Mouse (Mus musculus) forelimb bud, embryonic 11.5 days (tissue): Measurements from ENCODE around the gene Fam229a.
"Not testable (repeated sequence)": the region's sequence is repeated elsewhere in the genome, so short reads cannot be mapped to it uniquely, and the experiment has no call there.

ENCODE experiments used
- DNase-seq: peaks from one replicate; pipeline ENCODE4 v3.0.0-alpha.2; 2012; ENCODE audit warnings: low read depth, low spot score

The Fam229a gene

DNA sequence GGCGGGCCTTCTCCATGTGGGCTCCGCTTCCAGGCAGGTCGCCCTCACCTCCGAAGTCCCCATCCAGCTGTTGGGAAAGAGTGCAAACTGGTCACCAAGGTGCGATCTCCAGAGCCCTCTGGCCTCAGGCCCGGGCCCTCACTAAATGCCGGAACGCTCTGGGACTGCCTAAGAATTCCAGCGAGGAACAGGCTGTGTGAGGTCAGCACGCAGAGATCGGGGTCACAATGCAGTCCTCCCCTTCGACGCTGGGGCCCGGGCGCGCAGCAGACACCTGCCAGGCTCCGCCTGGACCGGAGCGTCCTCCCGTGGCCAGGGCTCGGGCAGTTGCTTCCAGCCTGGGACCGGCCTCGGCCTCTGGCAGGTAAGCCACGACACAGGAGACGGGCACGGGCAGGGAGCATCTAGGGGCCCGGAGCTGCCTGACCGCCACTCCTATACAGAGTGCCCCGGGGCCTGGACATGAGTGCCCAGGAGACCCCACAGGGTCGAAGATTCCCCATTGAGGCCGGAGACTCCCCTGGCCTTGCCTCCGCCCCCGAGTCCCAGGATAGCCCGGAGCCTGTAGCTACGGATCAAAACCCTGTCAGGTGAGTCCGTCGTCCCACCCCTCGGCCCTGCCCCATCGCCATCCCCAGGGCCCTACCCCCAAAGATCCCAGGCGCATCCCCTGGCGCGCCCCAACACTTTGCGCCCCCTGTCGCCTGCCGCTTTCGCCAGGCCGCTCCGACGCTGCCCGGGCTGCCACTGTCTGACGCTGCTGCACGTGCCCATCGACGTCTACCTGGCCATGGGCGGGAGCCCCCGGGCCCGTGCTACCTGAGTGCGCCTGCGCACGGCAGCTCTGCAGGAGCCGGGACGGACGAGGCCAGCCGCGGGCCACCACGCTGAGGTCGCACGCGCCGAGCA lies at the start of gene Fam229a, which contains the start of gene Tssk3:
TSS of gene Fam229a (plus strand) at position 219 of the 909 bp plus-strand sequence.
TSS of gene Tssk3 (minus strand) at position 51 of the 909 bp plus-strand sequence.
- no peak for DNase-seq

- DNase-seq: no peak
These were observed 43.6 kb upstream of the Fam229a start for GRCm38 (mm10) chr4:129447360-129447759.

GRCm38 (mm10) chr4:129447778-129448563 lies 43.0 kb upstream of the Fam229a start:
- no peak for DNase-seq

DNA sequence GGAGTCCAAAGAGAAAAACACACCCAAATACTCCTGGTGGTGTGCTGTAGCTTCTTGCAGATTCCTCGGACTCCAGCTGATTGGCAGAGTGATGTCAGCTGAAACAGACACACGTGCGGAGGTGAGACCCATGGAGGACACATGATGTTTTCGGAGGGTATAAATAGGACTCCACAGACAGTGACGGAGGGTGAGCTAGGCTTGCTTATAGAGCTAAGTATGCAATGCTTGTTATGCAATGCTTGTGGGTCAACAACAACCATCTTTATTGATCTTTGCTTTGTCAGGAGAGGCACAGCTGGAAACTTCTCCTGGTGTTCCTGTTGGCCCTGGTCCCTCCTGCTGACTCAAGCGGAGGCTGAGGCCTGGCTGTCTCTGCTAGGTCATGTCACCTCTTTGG lies 42.3 kb upstream of the Fam229a start:
- no peak for DNase-seq

DNA sequence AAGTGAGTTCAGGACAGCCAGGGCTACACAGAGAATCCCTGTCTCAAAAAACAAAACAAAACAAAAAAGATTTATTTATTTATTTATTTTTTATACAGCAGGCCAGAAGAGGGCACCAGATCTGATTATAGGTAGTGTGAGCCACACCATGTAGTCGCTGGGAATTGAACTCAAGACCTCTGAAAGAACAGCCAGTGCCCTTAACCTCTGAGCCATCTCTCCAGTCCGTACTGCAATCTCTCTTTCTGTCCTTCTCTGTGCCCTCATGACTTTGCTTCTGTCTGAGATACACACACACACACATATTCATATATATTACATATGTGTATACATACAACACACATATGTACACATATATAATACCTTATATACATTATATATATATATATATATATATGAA lies 40.1 kb upstream of the Fam229a start:
- DNase-seq: no peak

GRCm38 (mm10) chr4:129451471-129452169 lies 39.4 kb upstream of the Fam229a start:
- no peak for DNase-seq

DNA sequence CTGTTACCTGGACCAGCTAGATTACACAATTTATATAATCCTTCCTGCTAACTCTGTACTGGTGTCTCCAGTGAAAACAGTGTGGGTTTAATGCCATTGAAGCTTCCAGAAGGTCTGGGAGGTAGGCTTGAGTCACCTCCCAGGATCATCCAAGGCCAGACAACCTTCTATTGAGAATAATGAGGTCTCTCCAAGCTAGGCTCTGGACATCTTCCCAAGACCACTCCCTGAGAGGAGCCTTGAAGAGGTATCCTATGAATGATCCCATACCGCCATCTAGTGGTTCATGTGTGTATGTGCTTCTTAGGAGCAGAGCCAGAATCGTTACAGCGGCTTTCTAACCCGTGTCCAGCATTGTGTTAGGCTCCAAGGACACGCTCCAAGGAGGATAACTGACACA lies 35.7 kb upstream of the Fam229a start:
- DNase-seq: peak; percentile 89

- DNase-seq: no peak
These were observed 34.9 kb upstream of the Fam229a start for GRCm38 (mm10) chr4:129456126-129456525.

DNA sequence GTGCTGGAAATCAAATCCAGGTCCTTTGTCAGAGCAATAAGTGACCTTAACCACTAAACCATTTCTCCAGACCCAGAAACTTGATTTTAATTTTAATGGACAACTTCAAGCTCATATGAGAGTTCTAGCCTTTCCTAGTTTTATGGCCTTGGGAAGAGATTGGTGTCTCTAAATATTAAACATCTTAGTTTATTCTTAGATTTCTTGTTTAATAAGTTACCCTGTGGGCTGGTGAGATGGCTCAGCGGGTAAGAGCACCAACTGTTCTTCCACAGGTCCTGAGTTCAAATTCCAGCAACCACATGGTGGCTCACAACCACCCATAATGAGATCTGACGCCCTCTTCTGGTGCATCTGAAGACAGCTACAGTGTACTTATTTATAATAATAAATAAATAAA lies 33.7 kb upstream of the Fam229a start:
- not testable (repeated sequence) for DNase-seq

- DNase-seq: no peak
These were observed 31.3 kb upstream of the Fam229a start for GRCm38 (mm10) chr4:129459726-129460125.

DNA sequence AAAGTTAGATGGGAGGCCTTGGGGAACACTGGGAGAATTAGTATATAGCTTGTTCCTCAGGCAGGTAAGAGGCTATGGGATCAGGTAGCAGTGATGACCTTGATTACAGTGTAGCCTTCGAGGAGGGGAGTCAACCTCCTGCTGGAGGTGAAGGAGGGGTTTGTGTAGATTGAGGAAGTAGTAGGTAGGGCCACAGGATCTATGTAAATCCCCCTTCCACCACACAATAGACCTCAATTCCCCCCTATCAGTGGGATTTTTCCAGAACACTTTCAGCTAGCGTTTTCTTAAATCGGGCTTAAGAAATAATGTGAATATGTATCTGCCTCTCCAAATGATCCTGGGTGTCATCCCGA lies 30.2 kb upstream of the Fam229a start:
- DNase-seq: no peak

GRCm38 (mm10) chr4:129461183-129461960 lies 29.6 kb upstream of the Fam229a start, which contains the start of gene Bsdc1:
TSS of gene Bsdc1 (plus strand) at chr4:129461581.
- DNase-seq: peak; percentile 99

DNA sequence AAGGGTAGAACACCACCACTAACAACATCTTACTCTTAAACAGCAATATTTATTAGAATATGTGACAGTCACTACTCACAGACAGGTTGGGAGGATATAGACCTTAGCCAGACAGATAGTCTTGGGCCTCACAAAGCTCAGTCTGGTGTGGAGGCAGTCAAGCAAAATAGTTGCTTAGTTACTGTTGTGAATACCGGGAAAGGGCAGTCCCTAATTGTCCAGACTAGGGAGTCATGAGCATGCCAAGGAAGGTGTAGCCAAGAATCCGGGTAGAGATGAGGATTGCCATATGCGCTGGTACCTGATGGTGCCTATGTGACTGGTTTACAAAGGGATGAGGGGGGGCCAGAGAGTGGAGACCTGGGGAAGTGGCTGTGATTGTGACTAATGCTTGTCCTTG lies 28.9 kb upstream of the Fam229a start:
- DNase-seq: no peak

GRCm38 (mm10) chr4:129463097-129464059 lies 27.6 kb upstream of the Fam229a start:
- DNase-seq: no peak

DNA sequence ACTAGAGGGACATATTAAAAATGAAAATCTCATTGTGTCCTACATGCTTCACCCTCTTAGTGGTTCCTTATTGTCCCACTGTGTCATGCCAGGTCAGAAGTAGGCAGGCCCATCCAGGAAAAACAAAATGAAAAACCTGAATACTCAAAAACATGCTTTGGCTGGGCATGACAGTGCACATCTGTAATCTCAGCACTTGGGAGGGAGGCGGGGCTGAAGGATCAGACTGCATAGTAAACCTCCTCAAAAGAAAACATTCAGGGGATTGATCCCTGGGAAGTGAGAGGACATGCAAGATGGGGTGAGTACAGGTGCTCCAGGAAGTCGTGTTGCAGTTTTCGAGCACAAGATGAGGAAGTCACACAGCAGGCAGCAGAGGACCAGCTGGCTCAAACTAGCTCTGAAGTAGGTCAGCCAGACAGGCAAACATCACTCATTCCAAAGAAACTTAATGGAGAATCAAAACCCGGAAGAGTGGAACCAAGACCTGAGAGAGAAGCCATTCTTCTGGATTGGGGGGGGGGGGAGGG lies 26.6 kb upstream of the Fam229a start:
- no peak for DNase-seq

- no peak for DNase-seq
These were observed 14.9 kb upstream of the Fam229a start for GRCm38 (mm10) chr4:129476047-129476446.

GRCm38 (mm10) chr4:129479863-129480262 lies 11.1 kb upstream of the Fam229a start:
- DNase-seq: no peak

DNA sequence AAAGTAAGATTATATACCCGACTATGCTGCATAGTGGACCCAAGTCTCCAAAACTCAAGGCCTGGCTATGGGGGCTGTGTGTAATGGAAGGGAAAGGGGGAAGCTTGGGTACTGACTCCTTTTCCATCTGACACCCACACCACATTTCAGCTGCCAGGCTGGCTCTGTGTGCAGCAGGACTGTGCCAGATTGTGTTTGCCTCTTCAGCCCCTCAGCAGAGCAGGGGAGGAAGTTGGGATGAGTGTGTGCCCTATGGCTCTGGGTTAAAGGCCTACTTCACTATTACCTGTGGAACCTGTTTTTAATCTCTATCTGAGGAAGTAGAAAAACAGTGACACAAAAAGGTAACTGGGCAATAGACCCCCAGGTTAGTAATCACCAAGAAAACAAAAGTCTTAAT lies 9.9 kb upstream of the Fam229a start:
- no peak for DNase-seq

DNA sequence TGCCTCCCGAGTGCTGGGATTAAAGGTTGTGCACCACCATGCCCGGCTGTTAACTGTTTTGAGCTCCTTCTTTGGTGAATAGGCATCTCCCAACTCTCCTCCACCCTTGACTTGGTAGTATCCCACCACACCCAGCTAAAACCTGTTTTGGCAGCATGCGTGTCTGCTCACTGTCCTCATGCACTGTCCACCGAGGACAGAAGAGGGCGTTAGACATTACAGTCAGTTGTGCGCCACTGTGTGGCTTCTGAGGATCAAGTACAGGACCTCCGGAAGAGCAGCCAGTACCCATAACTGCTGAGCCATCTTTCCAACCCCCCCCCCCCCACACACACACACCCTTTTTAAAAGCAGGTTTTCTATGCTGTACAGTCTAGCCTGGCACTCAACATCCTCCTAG lies 3.7 kb downstream of the Fam229a start:
- DNase-seq: no peak
